Mouse (Mus musculus): ENCODE data around the gene Reg3d. TPM values are rescaled to one million over a fixed set of nuclear protein-coding genes. Genes with fewer than 3 reads are reported as not detected.

The Reg3d gene
- polyA plus RNA-seq (2012; rRNA removed), result 4.2 TPM in 1 of 2 replicates, not detected in the other

GRCm38 (mm10) chr6:78378765-78379164 lies at the start of gene Reg3d:
TSS of gene Reg3d (minus strand) at chr6:78378865.

GRCm38 (mm10) chr6:78422411-78422810 lies 43.7 kb upstream of the Reg3d start, which contains the start of gene Reg1:
TSS of gene Reg1 (plus strand) at chr6:78422711.

GRCm38 (mm10) chr6:78395323-78395722 lies 16.7 kb upstream of the Reg3d start, which contains the start of gene Reg2:
TSS of gene Reg2 (plus strand) at chr6:78395623.

GRCm38 (mm10) chr6:78380409-78380808 lies 1.7 kb upstream of the Reg3d start, which contains the start of gene Reg3a:
TSS of gene Reg3a (plus strand) at chr6:78380709.

GRCm38 (mm10) chr6:78370357-78370756 lies 8.3 kb downstream of the Reg3d start, which contains the start of gene Reg3b:
TSS of gene Reg3b (plus strand) at chr6:78370657.

Other genes starting within 250 kb of the Reg3d start
- gene Reg3b, start 8.2 kb downstream of the Reg3d start, polyA plus RNA-seq (2012; rRNA removed), result 213 and 608 TPM in 2 replicates
- 0.29 and 1.2 TPM in 2 replicates for gene Reg3a, start 1.8 kb upstream of the Reg3d start, polyA plus RNA-seq (2012; rRNA removed)
- gene Reg2, start 16.8 kb upstream of the Reg3d start, polyA plus RNA-seq (2012; rRNA removed), result 35.3 TPM in 1 of 2 replicates, not detected in the other
- gene Reg1, start 43.8 kb upstream of the Reg3d start, polyA plus RNA-seq (2012; rRNA removed), result 0.65 and 342 TPM in 2 replicates
- 28.2 and 42.0 TPM in 2 replicates for gene Reg3g, start 90.0 kb upstream of the Reg3d start, polyA plus RNA-seq (2012; rRNA removed)

All from colon, adult 2 months (tissue).